Mouse (Mus musculus): ENCODE results near the gene Snd1. TPM values are rescaled to one million over a fixed set of nuclear protein-coding genes. Genes with fewer than 3 reads are reported as not detected.

Snd1 gene
- polyA plus RNA-seq, 1 experiment: 58.9 TPM

DNA sequence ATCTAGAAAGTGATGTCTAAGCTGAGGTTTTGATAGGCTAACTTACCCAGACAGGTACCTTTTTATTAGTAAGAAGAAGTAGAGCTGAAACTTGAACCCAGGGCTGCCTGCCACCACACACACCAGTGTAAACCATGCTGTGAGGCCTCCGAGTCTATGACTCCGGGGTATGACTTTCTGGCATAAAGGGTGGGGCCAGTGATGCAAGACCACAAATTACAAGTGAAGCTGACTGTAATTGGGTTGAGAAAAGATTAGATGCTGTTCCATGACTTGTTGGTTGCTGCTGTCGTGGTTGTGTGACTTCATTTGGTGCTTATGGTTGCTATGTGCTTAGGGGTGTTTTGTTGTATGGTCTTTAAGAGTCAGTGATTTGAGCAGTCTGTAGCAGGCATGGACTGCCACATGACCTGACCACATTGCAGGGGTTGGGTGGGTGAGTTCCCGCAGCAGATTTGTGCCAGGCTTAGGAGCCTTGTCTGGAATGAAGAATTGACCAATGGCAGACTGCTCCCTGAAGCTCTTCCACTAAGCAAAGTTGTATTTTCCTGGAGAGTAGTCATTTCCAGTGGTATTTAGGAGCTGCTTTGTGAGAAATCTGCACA lies 7.9 kb downstream of the Snd1 start:
- TF ChIP-seq CTCF (IDR thresholded peaks at IDR 0.05; ENCODE audit: low read depth, low read length) (no peak), POLR2A (IDR thresholded peaks at IDR 0.05; ENCODE audit: borderline replicate concordance, low read depth, low read length) (no peak)
- Histone ChIP-seq H3K4me3 (ENCODE audit: insufficient read depth, low read length) (peak overlapping the region; percentile 38), H3K4me1 (ENCODE audit: control insufficient read depth, insufficient read depth, low read length) (peaks cover 55% of the 10 kb centered on the region), H3K27ac (ENCODE audit: insufficient read depth, low read depth, low read length) (peak overlapping the region; percentile 60)

DNA sequence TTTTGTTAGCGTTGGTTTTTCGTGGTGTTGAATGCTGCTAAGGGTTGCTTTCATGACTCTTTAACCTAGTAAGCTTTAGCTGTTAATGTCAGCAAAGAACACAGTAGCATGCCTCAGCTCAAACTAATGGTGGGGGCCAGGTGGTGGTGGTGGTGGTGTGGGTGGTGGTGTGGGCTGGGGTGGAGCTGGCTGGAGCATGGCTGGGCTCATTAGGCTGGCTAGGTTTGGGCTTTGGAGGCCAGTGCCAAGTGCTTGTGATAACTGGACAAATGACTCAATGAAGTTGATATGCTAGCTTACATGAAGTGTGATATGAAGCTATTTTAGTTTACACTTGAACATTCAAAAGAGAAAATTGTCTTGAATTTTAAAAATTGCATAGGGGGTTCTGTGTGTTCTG lies 11.1 kb downstream of the Snd1 start:
- Histone ChIP-seq H3K4me3 (ENCODE audit: insufficient read depth, low read length) (no peak overlapping the region), H3K4me1 (ENCODE audit: control insufficient read depth, insufficient read depth, low read length) (peaks cover 77% of the 10 kb centered on the region), H3K27ac (ENCODE audit: insufficient read depth, low read depth, low read length) (peak overlapping the region; percentile 31)
- TF ChIP-seq POLR2A (IDR thresholded peaks at IDR 0.05; ENCODE audit: borderline replicate concordance, low read depth, low read length) (no peak), CTCF (IDR thresholded peaks at IDR 0.05; ENCODE audit: low read depth, low read length) (no peak)

DNA sequence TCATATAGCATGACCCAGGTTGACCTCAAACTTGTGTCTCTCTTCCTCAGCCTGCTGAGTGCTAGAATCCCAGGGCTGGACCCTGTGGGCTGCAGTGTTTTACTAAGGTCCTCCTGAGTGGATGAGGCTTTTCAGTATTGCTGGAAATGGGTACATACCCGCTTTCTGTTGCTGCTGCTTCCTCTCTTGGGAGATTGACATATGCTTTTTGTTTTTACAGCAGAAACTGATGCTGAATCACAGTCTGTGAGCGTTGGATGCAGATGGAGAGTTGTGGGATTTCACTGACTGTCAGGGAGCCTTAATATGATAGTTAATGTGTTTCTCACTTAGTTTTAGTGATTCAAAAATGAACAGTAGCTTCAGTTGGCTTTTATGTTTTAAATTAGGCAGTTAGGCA lies 11.5 kb downstream of the Snd1 start:
- Histone ChIP-seq H3K4me1 (ENCODE audit: control insufficient read depth, insufficient read depth, low read length) (peaks cover 81% of the 10 kb centered on the region), H3K4me3 (ENCODE audit: insufficient read depth, low read length) (0 out of 2 replicates have a peak overlapping the region, but pooled peaks have one; percentile 14), H3K27ac (ENCODE audit: insufficient read depth, low read depth, low read length) (peak overlapping the region; percentile 31)
- TF ChIP-seq CTCF (IDR thresholded peaks at IDR 0.05; ENCODE audit: low read depth, low read length) (no peak), POLR2A (IDR thresholded peaks at IDR 0.05; ENCODE audit: borderline replicate concordance, low read depth, low read length) (no peak)

DNA sequence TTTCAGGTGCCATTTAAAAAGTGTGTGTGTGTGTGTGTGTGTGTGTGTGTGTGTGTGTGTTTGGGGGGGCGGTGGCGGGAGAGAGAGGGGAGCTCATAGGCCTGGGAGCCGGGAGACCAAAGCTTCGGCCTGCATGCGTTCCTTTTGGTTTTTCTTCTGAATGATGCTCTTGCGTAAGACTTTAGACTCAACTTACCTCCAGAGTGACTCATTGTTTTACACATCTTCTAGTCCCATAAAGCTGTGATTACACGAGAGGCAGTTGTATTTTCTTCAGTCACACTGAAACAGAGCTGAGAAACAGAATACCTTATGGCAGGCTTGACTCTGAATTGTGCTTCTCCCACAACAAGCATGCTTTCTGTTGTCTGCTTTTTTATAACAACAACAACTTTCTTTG lies 12.0 kb downstream of the Snd1 start:
- 0 out of 2 replicates have a peak overlapping the region, but pooled peaks have one; percentile 12 for H3K27ac ChIP-seq (ENCODE audit: insufficient read depth, low read depth, low read length)
- TF ChIP-seq POLR2A (IDR thresholded peaks at IDR 0.05; ENCODE audit: borderline replicate concordance, low read depth, low read length) (no peak), CTCF (IDR thresholded peaks at IDR 0.05; ENCODE audit: low read depth, low read length) (no peak)
- peaks cover 79% of the 10 kb centered on the region for H3K4me1 ChIP-seq (ENCODE audit: control insufficient read depth, insufficient read depth, low read length)
- 0 out of 2 replicates have a peak overlapping the region, but pooled peaks have one; percentile 14 for H3K4me3 ChIP-seq (ENCODE audit: insufficient read depth, low read length)

DNA sequence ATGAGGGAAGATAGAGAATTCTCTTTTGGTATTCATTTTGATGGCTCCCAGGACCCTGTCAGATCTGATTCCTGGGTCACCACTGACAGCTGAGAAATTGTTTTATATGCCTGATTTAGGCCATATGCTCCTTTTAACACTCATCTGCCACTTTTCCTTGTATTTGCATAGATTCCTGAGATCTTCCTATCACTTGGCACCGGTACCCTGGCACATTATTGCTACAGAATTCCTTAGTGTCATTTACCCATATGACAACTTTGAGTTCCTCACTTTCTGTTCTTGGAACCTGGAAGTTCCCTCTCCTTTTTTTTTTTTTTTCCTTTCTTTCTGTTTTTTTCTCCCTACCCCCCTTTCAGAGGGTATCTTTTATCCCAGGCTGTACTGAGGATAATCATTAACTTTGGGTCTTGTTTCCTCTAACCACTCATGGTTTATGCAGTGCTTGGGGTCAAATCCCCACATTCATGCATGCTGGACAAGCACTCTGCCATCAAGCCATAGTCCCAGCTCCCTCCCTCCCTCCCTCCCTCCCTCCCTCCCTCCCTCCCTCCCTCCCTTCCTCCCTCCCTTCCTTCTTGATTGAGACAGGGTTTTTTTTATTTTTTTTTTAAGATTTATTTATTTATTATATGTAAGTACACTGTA lies 13.4 kb downstream of the Snd1 start:
- H3K4me3 ChIP-seq (ENCODE audit: insufficient read depth, low read length): no peak overlapping the region
- peaks cover 75% of the 10 kb centered on the region for H3K4me1 ChIP-seq (ENCODE audit: control insufficient read depth, insufficient read depth, low read length)
- TF ChIP-seq CTCF (IDR thresholded peaks at IDR 0.05; ENCODE audit: low read depth, low read length) (no peak), POLR2A (IDR thresholded peaks at IDR 0.05; ENCODE audit: borderline replicate concordance, low read depth, low read length) (no peak)
- no peak overlapping the region for H3K27ac ChIP-seq (ENCODE audit: insufficient read depth, low read depth, low read length)

DNA sequence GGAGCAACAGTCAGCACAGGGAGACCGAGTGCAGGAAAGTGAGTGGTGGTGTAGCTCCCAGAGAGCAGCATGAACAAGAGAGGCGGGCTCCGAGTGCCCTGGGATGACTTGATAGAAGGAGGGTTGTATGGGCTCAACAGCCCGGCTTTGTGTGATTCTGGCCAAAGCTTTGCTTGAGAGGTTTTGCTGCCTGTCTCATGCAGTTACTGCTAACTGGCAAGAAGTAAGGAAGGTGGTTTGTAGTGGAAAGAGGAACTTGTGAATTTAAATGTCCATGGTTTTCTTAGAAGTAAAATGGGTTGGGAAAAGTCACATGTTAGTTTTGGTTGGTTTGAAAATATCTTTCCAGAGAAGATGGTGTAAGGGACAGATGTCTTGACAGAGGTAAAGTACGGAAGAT lies 15.7 kb downstream of the Snd1 start:
- Histone ChIP-seq H3K4me3 (ENCODE audit: insufficient read depth, low read length) (no peak overlapping the region), H3K4me1 (ENCODE audit: control insufficient read depth, insufficient read depth, low read length) (peaks cover 56% of the 10 kb centered on the region)
- TF ChIP-seq CTCF (IDR thresholded peaks at IDR 0.05; ENCODE audit: low read depth, low read length) (no peak), POLR2A (IDR thresholded peaks at IDR 0.05; ENCODE audit: borderline replicate concordance, low read depth, low read length) (no peak)

DNA sequence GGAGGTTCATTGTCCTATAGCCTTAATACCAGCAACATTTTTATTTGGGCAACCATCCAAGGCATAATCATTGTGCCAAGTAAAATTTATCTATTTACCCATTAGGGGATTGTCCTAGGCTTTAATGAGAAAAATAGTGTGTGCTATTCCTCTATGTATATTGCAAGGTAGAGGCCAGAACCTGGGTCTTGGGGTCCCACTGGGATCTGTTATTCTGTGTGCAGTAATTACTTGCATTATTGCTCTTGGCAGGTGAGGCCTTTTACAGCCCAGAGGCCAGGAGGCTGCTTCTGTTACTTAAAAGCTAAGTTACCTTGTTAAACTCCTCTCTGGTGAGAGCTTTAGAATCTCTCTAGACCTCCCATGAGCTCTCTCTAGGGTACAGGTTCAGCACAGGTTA lies 16.3 kb downstream of the Snd1 start:
- Histone ChIP-seq H3K4me1 (ENCODE audit: control insufficient read depth, insufficient read depth, low read length) (peaks cover 51% of the 10 kb centered on the region), H3K27ac (ENCODE audit: insufficient read depth, low read depth, low read length) (peak overlapping the region; percentile 70), H3K4me3 (ENCODE audit: insufficient read depth, low read length) (no peak overlapping the region)
- TF ChIP-seq POLR2A (IDR thresholded peaks at IDR 0.05; ENCODE audit: borderline replicate concordance, low read depth, low read length) (no peak), CTCF (IDR thresholded peaks at IDR 0.05; ENCODE audit: low read depth, low read length) (no peak)

More for the DNA sequence above, 15.7 kb downstream of the Snd1 start:
- peak overlapping the region; percentile 70 for H3K27ac ChIP-seq (ENCODE audit: insufficient read depth, low read depth, low read length)

DNA sequence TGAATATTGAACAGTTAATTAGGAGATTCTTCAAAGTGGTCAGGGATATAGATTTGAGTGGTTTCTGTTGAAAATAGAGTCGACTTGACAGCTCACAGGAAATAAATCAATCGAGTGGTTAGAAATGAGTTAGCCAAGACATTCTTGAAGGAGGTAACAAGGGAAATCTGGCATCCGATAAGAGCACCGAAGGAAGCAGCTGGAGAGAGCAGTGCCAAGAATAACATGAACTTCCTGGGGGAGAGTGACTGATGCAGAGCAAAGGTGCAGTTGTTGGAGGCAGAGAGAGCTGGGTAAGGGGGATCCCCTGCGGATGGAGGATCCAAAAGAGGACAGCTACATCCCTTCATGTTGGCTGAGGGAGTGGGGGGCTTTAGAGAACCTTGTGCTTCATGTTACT lies 22.9 kb downstream of the Snd1 start:
- H3K4me1 ChIP-seq (ENCODE audit: control insufficient read depth, insufficient read depth, low read length): no peaks in the 10 kb centered on the region
- H3K4me3 ChIP-seq (ENCODE audit: insufficient read depth, low read length): no peak overlapping the region
- no peak overlapping the region for H3K27ac ChIP-seq (ENCODE audit: insufficient read depth, low read depth, low read length)
- TF ChIP-seq CTCF (IDR thresholded peaks at IDR 0.05; ENCODE audit: low read depth, low read length): no peak
- no peak for TF ChIP-seq POLR2A (IDR thresholded peaks at IDR 0.05; ENCODE audit: borderline replicate concordance, low read depth, low read length)

DNA sequence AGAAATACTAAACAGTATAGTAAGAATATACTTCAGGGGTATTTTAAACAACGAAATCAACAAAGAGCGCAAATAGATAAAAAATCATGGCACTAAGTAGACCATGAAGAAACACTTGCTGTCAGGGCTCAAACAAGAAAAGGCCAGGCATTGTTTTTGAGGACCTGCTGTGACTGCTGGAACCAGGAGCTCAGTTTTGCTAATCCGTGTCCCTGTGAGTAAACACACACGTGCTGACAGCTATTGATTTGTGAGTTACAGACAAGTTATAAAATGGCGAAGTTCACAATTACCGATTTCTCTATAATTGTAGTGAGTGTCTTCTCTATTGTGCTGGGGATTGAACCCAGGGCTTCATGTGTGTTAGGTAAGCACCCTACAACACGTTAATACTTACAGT lies 27.6 kb downstream of the Snd1 start:
- peaks cover 6% of the 10 kb centered on the region; the same call in 1 of the 2 replicates for H3K4me1 ChIP-seq (ENCODE audit: control insufficient read depth, insufficient read depth, low read length)
- TF ChIP-seq POLR2A (IDR thresholded peaks at IDR 0.05; ENCODE audit: borderline replicate concordance, low read depth, low read length) (no peak), CTCF (IDR thresholded peaks at IDR 0.05; ENCODE audit: low read depth, low read length) (no peak)
- no peak overlapping the region for H3K4me3 ChIP-seq (ENCODE audit: insufficient read depth, low read length)
- no peak overlapping the region for H3K27ac ChIP-seq (ENCODE audit: insufficient read depth, low read depth, low read length)

DNA sequence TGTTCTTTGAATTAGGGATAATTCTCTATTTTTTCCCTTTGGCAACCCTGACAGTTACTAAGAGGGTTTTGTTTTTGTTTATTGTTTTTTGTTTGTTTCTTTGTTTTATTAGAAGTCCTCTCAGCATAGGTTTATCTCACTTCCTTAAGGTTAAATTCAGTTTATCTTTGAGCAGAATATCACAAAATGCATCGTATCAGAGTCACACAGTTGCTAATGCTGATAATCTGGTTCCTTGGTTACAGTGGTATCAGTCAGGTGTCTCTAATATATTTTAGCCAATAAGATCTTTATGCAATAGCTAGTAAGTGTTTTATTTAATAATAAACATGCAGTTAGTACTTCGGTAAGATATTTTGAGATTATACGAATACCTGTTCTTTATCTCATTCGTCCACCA lies 28.2 kb downstream of the Snd1 start:
- peaks cover 6% of the 10 kb centered on the region; the same call in 1 of the 2 replicates for H3K4me1 ChIP-seq (ENCODE audit: control insufficient read depth, insufficient read depth, low read length)

More for the DNA sequence above, 28.2 kb downstream of the Snd1 start:
- no peak overlapping the region for H3K4me3 ChIP-seq (ENCODE audit: insufficient read depth, low read length)
- TF ChIP-seq POLR2A (IDR thresholded peaks at IDR 0.05; ENCODE audit: borderline replicate concordance, low read depth, low read length): no peak
- TF ChIP-seq CTCF (IDR thresholded peaks at IDR 0.05; ENCODE audit: low read depth, low read length): no peak
- H3K27ac ChIP-seq (ENCODE audit: insufficient read depth, low read depth, low read length): no peak overlapping the region
